Mouse (Mus musculus): ENCODE measurements around the gene Lrrc75b.

Gene Lrrc75b

DNA sequence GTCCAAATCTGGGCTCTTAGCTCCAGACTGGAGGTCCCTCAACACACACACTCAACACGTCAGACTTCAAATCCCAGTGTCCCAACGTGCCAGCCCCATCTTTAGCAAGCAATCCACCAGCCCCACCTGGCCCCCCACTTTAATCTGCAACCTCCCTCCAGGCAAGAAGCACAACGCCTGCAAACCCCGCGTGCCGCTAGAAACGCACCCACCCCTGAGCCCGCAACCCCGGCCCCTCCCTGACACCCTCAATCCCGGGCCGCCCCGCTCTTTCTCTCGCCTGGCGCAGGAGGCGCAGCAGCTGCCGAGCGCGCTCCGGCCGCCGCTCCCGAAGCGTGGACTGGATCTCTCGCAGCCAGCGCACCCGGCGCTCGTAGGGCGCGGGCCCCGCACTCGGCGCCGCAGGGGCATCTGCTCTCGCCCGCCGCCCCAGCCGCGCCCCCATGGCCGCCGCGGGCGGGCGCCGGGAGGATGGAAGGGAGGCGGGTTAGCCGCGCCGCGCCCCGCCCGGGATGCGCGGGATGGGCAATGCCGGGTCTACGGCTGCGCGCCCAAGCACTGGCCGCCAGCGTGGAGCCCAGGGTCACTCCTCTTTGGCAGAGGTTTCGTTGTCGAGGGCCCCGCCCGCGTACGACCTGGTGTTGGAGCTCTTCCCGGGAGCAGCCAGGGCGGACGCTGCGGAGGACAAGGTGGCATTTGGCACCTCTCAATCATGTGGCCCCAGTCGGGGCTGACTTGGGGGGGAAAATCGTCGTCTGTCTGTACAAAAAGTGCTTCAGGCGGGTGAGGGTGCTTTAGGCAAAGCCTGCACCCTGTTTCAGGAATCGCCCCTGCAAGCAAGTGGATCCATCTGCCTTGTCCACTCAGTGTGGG lies at the start of gene Lrrc75b:
Lrrc75b (minus strand) TSS at position 655 of the 873 bp plus-strand sequence.
- no peak for DNase-seq

DNA sequence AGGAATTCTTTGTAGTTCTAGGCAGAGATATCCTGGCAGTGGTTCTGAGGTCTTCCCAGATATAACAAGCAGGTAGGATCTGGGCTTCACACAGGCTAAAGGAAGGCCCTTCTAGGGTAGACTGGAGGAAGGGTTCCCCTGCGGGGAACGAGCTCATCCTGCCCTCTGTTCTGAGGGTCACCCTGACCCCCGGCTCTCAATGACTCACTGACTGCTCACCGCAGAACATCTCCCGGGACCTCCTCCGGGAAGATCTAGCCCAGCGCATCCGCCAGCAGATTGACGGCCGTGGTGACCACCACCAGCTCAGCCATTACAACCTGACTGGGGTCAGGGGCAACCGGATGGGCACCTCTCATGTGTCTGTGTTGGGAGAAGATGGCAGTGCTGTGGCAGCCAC lies 48.8 kb upstream of the Lrrc75b start:
- DNase-seq: no peak

GRCm38 (mm10) chr10:75607253-75607652 lies 47.1 kb upstream of the Lrrc75b start:
- no peak for DNase-seq

DNA sequence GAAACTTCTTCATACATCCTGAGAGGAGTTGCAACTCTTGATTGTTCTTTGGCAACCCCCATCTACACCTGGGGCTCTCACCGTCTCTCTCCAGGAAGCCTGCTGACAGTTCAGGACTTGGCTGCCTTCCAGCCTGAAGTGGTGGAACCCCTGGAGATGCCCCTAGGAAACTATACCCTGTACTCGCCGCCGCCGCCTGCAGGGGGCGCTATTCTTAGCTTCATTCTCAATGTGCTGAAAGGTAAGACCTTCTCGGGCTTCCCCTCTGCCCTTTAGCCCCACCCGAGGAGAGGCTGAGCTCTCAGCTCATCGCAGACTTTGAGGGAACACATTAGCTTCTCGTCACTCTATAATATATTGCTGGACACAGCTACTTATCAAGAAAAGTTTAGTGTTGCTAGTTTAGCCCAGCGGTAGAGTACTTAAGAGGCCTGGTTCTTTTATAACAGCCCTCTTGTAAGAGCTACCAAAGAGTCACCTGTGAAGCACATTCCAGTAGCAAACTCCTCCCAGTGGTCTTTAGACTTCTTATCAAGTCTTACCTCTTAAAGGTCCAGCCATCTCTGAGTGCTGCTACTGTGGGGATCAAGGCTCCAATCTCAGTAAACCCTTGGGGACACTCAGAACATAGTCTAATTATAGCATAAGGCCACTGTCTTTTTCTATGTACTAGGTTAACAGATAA lies 45.2 kb upstream of the Lrrc75b start:
- DNase-seq: peak; percentile 33

- no peak for DNase-seq
Observed at GRCm38 (mm10) chr10:75600189-75600730, 40.1 kb upstream of the Lrrc75b start.

GRCm38 (mm10) chr10:75595981-75596380 lies 35.9 kb upstream of the Lrrc75b start:
- no peak for DNase-seq

- DNase-seq: no peak
Observed at GRCm38 (mm10) chr10:75592585-75592984, 32.5 kb upstream of the Lrrc75b start.

- peak; percentile 49 for DNase-seq
Observed at GRCm38 (mm10) chr10:75591211-75591894, 31.2 kb upstream of the Lrrc75b start.

DNA sequence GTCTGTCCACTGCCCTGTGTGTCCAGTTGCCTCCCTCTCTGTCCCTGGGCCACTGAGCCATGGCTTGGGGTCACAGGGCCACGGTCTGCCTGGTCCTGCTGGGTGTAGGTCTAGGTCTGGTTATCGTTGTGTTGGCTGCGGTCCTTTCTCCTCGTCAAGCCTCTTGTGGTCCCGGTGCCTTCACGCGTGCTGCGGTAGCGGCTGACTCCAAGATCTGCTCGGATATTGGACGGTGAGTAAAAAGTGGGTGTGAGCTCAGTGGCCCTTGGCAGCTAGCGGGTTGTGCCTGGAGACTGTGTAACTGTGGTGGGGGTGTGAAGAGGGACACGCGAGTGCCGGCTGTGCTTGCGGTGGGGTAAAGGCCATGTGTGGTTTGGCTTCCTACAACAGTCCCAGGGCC lies 29.5 kb upstream of the Lrrc75b start:
- no peak for DNase-seq

DNA sequence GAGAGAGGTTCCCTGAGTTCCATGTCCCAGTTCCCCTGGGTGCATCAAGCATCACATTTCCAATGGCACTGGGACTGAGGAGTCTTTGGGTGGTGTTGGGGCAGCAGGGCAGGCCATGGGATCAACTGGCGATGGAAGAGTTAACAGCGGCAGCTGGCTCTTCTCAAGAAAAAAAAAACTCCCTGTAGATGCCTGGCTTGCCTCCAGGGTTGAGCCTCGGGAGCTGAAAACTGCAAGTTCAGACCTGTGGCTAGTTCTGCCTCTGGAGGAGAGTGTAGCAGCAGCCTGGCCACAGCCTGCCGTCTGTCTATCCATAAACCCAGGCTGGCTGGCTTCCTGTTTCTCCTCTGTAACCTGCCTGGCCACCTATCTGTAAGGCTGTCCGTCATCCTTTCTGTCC lies 29.0 kb upstream of the Lrrc75b start, which contains the start of gene Ggt5:
Ggt5 (plus strand) TSS at position 212 of the 400 bp plus-strand sequence.
- DNase-seq: peak; percentile 28

DNA sequence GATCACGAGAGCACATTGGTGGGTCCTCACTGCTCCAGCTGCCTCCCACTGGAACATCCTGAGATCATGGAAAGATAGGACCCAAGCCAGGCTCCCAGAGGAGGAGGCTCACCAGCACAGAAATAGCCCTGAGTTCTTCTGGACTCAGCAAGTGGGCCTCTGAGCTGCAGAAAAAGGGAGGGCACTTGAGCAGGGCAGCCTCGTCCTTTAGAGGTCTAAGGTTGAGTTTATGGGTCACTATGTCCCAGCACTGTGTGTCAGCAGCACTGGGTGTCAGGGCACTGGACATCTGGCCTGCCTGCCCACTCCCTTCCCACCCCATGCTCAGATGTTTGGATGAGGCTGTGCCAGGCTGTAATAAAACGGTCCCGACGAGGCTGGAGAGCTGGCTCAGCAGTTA lies 28.2 kb upstream of the Lrrc75b start:
- no peak for DNase-seq

GRCm38 (mm10) chr10:75587781-75588180 lies 27.7 kb upstream of the Lrrc75b start:
- DNase-seq: no peak

DNA sequence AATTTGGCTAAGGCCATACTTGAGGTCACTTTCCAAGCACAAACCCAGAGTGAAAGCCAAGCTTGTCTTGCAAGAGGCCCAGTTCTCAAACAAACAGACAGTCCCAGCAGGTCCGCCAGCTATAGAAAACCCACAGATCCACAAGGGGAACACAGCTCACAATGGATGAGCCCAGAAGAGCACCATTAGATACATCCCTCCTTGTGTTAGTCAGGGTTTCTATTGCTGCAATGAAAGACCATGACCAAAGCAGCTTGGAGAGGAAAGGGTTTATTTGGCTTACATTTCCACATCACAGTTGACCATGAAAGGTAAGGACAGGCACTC lies 26.4 kb upstream of the Lrrc75b start:
- DNase-seq: no peak

DNA sequence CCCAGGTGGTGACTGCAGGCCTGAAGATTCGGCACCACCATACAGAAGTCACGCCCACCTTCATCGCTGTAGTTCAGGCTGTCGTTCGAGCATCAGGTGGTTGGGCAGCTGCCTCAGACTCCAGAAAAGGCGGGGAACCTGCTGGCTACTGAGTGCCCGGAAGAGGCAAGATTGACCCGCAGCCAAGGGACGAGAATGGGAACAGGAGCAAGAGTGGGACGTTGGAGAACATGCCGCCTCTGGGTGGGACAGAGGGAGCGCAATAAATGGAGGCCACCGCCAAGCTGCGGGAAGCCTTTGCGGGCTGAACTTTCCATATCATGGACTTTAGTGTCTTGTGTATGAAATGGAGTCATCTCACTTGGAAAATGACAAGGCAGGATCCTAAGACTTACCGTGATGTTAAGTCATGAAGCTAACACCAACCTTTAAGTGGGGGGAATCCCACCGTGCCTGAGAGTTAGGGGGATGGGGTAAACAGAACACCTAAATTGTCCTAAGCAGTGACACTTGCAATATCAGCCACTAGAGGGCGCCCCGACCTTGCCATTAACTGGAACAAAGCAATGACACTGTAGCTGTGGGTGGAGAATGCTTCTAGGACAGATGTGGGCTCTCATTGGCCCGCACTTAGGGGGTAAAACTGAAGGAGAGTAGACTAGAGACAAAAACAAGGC lies 25.9 kb upstream of the Lrrc75b start:
- DNase-seq: peak; percentile 86

- no peak for DNase-seq
Observed at GRCm38 (mm10) chr10:75579129-75579528, 19.0 kb upstream of the Lrrc75b start.

- DNase-seq: no peak
Observed at GRCm38 (mm10) chr10:75573965-75574364, 13.8 kb upstream of the Lrrc75b start.

DNA sequence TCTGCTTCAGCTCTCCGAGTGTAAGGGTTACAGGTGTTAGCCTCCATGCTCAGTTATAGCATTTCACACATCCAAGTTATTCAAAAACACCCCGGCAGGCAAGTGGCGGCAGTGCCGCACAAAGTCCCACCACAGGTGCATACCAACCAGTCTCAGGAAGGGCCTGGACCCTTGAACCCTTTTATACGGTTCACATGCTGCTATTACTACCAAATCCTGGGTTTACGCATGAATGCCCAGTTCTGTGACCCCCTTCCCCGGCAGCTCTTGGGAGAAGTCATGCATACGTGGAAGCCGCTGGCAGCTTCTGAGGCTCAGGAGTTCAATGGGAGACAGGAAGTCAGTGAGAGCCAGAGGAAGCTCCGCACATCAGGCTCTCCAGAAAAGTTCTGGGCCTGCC lies 13.1 kb upstream of the Lrrc75b start:
- DNase-seq: no peak

GRCm38 (mm10) chr10:75571937-75572336 lies 11.8 kb upstream of the Lrrc75b start:
- DNase-seq: no peak

- DNase-seq: no peak
Observed at GRCm38 (mm10) chr10:75570981-75571657, 11.0 kb upstream of the Lrrc75b start.

DNA sequence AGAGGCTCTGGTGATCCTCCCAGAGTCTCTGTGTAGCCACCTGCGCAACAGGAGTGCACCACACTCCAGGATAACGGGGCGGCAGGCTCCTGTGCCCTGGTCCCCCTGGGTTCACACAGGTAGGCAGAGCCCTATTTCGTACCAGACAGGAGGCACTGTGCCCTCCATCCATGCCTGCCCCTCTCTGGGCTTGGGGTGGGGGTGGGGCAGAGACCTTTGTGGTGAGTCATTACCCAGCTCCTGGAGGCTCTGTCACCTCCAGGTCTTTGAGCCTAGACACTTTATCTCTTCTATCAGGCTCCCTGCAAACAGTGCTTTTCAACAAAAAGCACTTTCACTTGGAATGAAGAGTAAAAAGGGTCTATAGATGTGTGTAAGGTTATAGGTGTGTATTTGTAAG lies 8.7 kb upstream of the Lrrc75b start:
- DNase-seq: no peak

DNA sequence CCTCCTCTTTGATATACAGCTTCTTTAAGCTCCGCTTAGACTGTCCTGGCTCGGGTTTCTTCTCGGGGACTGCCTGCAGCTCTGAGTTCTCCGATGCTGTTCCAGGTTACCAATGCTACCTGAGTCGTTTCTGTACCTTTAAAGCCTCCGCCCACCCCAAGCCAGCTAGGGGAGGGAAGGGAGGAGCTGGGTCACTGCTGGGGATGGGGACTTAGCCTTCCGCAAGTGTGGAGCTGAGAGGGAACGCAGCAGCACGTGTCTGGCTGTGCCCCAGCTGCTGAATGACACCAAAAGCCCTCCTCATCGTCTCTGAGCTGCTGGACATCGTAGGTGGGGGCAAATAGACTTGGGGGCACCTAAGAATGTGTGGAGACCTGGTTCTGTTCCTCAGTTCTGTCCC lies 8.3 kb upstream of the Lrrc75b start:
- DNase-seq: no peak

DNA sequence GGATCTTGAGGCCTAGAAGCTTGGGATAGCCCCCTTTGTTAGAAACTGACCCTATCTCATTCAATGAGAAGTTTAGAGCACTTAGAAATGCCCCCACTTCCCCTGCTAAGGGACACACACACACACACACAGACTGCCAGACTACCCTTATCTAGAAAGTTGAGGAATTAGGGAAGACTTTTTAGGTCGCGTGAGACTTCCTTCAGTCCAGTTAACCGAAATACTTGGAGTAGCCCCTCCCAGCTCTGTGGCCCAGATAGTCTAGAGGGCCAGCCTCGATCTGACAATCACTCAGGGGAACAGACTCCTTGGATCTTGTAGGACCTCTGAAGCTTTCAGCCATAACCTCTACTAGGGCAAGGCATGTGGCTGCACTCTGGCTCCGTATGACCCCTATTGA lies 7.9 kb upstream of the Lrrc75b start:
- no peak for DNase-seq

Measured in liver (tissue).